Mouse (Mus musculus) heart, postnatal 0 days (tissue): ENCODE measurements around the gene Asic1. TPM values are rescaled to one million over a fixed set of nuclear protein-coding genes. Genes with fewer than 3 reads are reported as not detected.

ENCODE experiments used
- ATAC-seq: fragments of 200-750 bp; cut with Nextera tagmentation; 2 replicates; pipeline ENCODE4 v1.8.0; 2017; ENCODE audit warnings: low read depth, moderate number of reproducible peaks, moderate library complexity; ENCODE audit not compliant: insufficient read depth
- DNase-seq: peaks from one replicate; pipeline ENCODE4 v3.0.0-alpha.2; 2016; ENCODE audit warnings: low spot score
- H3K27ac ChIP-seq: fragments of 300-500 bp; sonication (generic); 2 replicates; pipeline ENCODE4 v1.5.1; 2014; ENCODE audit warnings: low read depth, mild to moderate bottlenecking
- H3K27me3 ChIP-seq: fragments of 300-500 bp; sonication (generic); 2 replicates; pipeline ENCODE4 v1.6.1; 2014; ENCODE audit warnings: low read length, mixed read lengths; ENCODE audit not compliant: control insufficient read depth, insufficient read depth
- H3K36me3 ChIP-seq: fragments of 300-500 bp; sonication (generic); replicated peaks from 2 replicates; pipeline ENCODE4 v1.6.1; 2014; ENCODE audit warnings: low read length, mixed read lengths; ENCODE audit not compliant: control insufficient read depth, insufficient read depth
- H3K4me1 ChIP-seq: fragments of 300-500 bp; sonication (generic); 2 replicates; pipeline ENCODE4 v1.6.1; 2014; ENCODE audit warnings: antibody characterized with exemption; ENCODE audit not compliant: control insufficient read depth, insufficient read depth
- H3K4me2 ChIP-seq: fragments of 300-500 bp; sonication (generic); 2 replicates; pipeline ENCODE4 v1.6.1; 2014; ENCODE audit warnings: low read depth, mild to moderate bottlenecking, low read length, moderate library complexity
- H3K4me3 ChIP-seq: fragments of 300-500 bp; sonication (generic); 2 replicates; pipeline ENCODE4 v1.5.1; 2014; ENCODE audit warnings: low read depth, low read length
- H3K9ac ChIP-seq: fragments of 300-500 bp; sonication (generic); replicated peaks from 2 replicates; pipeline ENCODE4 v1.6.1; 2014; ENCODE audit warnings: low read depth, low read length, mixed read lengths
- H3K9me3 ChIP-seq: fragments of 300-500 bp; sonication (generic); replicated peaks from 2 replicates; pipeline ENCODE4 v1.6.1; 2016; ENCODE audit warnings: low read length; ENCODE audit not compliant: control insufficient read depth
- CTCF ChIP-seq: IDR thresholded peaks from 2 replicates; pipeline ENCODE4 v1.5.1; 2016; ENCODE audit warnings: antibody characterized with exemption, control low read depth, low read depth
- EP300 ChIP-seq: IDR thresholded peaks from 2 replicates; pipeline ENCODE4 v1.6.1; 2016; ENCODE audit warnings: antibody characterized with exemption, low read depth
- WGBS: fragments of 180-500 bp; shearing (Covaris S2); extraction: QIAGEN DNeasy Blood & Tissue Kit; methylation state at CpG from one replicate; pipeline ENCODE4 v1.1.7; 2014; 5-methylcytosine and 5-hydroxymethylcytosine counted together
- polyA plus RNA-seq: library from polyadenylated mRNA; unstranded; fragments of >200 nt; fragmentation: Nextera tagmentation; extraction: Ambion mirVana; gene quantifications from 2 replicates; pipeline ENCODE4 v1.2.1, GENCODE M21; 2015
- total RNA-seq: library from RNA; depleted of rRNA; stranded (reverse); fragments of >200 nt; gene quantifications from 2 replicates; pipeline ENCODE4 v1.2.3, GENCODE M21; 2014; ENCODE audit warnings: low replicate concordance

The Asic1 gene
- total and polyA plus RNA-seq, 2 experiments from 2014 or later: 0.11 to 1.3 TPM

GRCm38 (mm10) chr15:99638124-99638485 is 32.1 kb upstream of the Asic1 start:
- 84% methylated on average over 5 of the region's 5 CpGs for WGBS
- Histone ChIP-seq H3K4me1 (no peaks in the 10 kb centered on the region), H3K9me3 (no peaks in the 10 kb centered on the region), H3K4me3 (no peak overlapping the region), H3K36me3 (peaks cover 67% of the 10 kb centered on the region), H3K9ac (no peak overlapping the region), H3K27me3 (no peaks in the 10 kb centered on the region), H3K27ac (no peak overlapping the region), H3K4me2 (no peak overlapping the region)
- DNase-seq: no peak
- no peak for TF ChIP-seq CTCF
- TF ChIP-seq EP300: no peak
- no peak for ATAC-seq

DNA sequence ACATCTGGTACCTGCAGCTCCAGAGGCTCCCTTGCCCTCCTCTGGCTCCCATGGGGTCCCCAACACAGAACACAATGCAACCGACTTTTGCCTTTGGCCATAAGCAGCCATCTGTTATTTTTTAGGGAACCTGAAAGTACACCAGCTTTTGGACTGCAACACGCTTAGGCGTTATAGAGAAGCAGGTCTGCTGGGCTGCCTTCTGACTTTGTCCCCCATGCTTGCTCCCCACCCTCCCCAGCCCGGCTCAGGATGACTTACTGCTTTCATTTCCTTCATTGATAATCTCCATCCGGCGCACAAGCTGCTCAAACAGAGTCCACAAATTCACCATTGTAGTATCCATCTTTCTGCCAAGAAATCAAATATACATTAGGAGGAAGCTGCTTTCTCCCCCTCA is 27.5 kb upstream of the Asic1 start:
- Histone ChIP-seq H3K9ac (no peak overlapping the region), H3K4me2 (no peak overlapping the region), H3K4me3 (no peak overlapping the region), H3K4me1 (peaks cover 16% of the 10 kb centered on the region), H3K27me3 (no peaks in the 10 kb centered on the region), H3K27ac (no peak overlapping the region), H3K36me3 (peaks cover 26% of the 10 kb centered on the region), H3K9me3 (no peaks in the 10 kb centered on the region)
- 75% methylated on average over 6 of the region's 6 CpGs for WGBS
- no peak for ATAC-seq
- TF ChIP-seq EP300 (no peak), CTCF (no peak)
- no peak for DNase-seq

DNA sequence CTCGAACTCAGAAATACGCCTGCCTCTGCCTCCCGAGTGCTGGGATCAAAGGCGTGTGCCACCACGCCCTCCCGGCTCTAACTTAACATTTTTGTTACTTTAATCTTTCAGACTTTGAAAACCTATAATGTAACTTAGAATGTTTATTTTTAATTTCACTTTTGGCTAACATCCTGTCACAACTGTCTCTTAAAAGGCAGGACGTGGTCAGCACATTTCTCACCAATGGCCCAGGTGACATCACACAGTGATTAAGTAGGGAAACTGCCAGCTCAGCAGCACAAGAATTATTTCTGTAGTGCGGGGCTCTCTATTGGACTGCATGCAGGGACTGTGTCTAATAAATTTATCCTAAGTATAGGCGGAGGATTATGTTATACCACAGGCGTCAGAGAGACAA is 26.3 kb upstream of the Asic1 start:
- DNase-seq (no peak), ATAC-seq (no peak)
- Histone ChIP-seq H3K4me1 (peaks cover 21% of the 10 kb centered on the region), H3K27ac (no peak overlapping the region), H3K27me3 (no peaks in the 10 kb centered on the region), H3K4me3 (no peak overlapping the region), H3K36me3 (peaks cover 20% of the 10 kb centered on the region), H3K4me2 (no peak overlapping the region), H3K9ac (no peak overlapping the region), H3K9me3 (no peaks in the 10 kb centered on the region)
- TF ChIP-seq CTCF (no peak), EP300 (no peak)
- WGBS: 72% methylated on average over 10 of the region's 10 CpGs

- no peak overlapping the region for H3K27ac ChIP-seq
- peaks cover 29% of the 10 kb centered on the region for H3K4me1 ChIP-seq
- 48% methylated on average over 7 of the region's 7 CpGs for WGBS
- no peaks in the 10 kb centered on the region for H3K27me3 ChIP-seq
- no peak for TF ChIP-seq EP300
- TF ChIP-seq CTCF: no peak
- no peaks in the 10 kb centered on the region for H3K9me3 ChIP-seq
- DNase-seq (no peak), ATAC-seq (peak; percentile 52; the same call in 1 of the 2 replicates)
- 0 out of 2 replicates have a peak overlapping the region, but pooled peaks have one; percentile 20 for H3K9ac ChIP-seq
- no peak overlapping the region for H3K4me2 ChIP-seq
- H3K36me3 ChIP-seq: peaks cover 14% of the 10 kb centered on the region
- H3K4me3 ChIP-seq: no peak overlapping the region
Measured at GRCm38 (mm10) chr15:99644776-99645175, 25.4 kb upstream of the Asic1 start.

- Histone ChIP-seq H3K9ac (peak overlapping the region; percentile 41; the same call in 1 of the 2 replicates), H3K9me3 (no peaks in the 10 kb centered on the region), H3K27ac (peak overlapping the region; percentile 74), H3K36me3 (no peaks in the 10 kb centered on the region), H3K4me3 (no peak overlapping the region), H3K4me2 (peak overlapping the region; percentile 98), H3K27me3 (no peaks in the 10 kb centered on the region), H3K4me1 (peaks cover 29% of the 10 kb centered on the region)
- 22% methylated on average over 4 of the region's 4 CpGs for WGBS
- no peak for DNase-seq
- no peak for TF ChIP-seq EP300
- TF ChIP-seq CTCF: no peak
- no peak for ATAC-seq
Measured at GRCm38 (mm10) chr15:99648326-99648725, 21.8 kb upstream of the Asic1 start.

DNA sequence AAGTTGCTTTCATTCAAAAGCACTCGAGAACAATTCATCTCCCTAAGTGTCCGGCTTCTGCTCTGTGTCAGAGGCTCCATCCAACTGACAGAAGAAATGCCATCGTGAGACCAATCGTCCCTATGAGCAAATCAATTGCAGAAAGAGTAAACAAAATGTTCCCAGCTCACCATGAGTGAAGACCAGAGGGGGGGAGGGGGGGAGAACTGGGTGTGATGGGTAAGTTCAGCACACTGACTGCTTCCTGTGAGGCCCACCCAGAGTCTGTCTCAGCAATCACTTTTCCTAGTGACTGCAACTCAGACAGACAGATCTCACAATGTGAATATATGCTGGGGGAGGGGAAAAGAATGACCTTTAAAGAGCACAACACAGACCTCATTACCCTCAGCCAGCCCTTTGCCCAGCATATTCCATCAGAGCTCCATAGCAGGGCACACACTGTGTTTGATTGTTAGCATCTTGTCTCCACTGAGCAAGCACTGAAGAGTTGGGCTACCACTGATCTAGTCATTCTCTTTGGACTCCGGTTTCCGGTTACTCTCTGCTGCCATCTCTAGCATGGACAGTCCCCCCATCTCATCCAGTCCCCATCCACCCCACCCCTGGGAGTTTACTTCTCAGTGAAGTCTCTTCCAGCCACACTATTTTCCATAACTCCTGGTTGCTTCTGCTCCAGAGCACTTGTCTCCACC is 21.0 kb upstream of the Asic1 start:
- H3K27ac ChIP-seq: peak overlapping the region; percentile 66

More for the DNA sequence above, 21.0 kb upstream of the Asic1 start:
- peaks cover 4% of the 10 kb centered on the region; the same call in 1 of the 2 replicates for H3K27me3 ChIP-seq
- no peak overlapping the region; the same call in 1 of the 2 replicates for H3K9ac ChIP-seq
- H3K4me2 ChIP-seq: peak overlapping the region; percentile 98
- H3K36me3 ChIP-seq: no peaks in the 10 kb centered on the region
- H3K4me3 ChIP-seq: peak overlapping the region; percentile 95
- H3K9me3 ChIP-seq: no peaks in the 10 kb centered on the region
- TF ChIP-seq EP300 (no peak), CTCF (no peak)
- peaks cover 29% of the 10 kb centered on the region for H3K4me1 ChIP-seq
- WGBS: 16% methylated on average over 6 of the region's 6 CpGs
- DNase-seq (no peak), ATAC-seq (no peak)
